Mouse (Mus musculus) frontal cortex, postnatal 14 days (tissue): ENCODE results near the gene Vav2.

ENCODE experiments used
- DNase-seq, 2 experiments: peaks; one replicate each; pipeline ENCODE4 v3.0.0; 2022; ENCODE audit warnings: low spot score in 2 of 2

Gene Vav2

GRCm38 (mm10) chr2:27280920-27281611, 145.8 kb downstream of the Vav2 start:
- DNase-seq = peak; percentile 50 to 65

GRCm38 (mm10) chr2:27278859-27279258, 148.0 kb downstream of the Vav2 start:
- DNase-seq = no peak

GRCm38 (mm10) chr2:27268325-27268724, 158.5 kb downstream of the Vav2 start:
- DNase-seq = no peak

GRCm38 (mm10) chr2:27265819-27266218, 161.0 kb downstream of the Vav2 start:
- no peak for DNase-seq

- no peak for DNase-seq
Measured at GRCm38 (mm10) chr2:27262984-27263383, 163.8 kb downstream of the Vav2 start.

- no peak for DNase-seq
Measured at GRCm38 (mm10) chr2:27251434-27251833, 175.4 kb downstream of the Vav2 start.

- no peak for DNase-seq
Measured at GRCm38 (mm10) chr2:27248211-27248610, 178.6 kb downstream of the Vav2 start, which contains the start of gene Sardh. Sardh (minus strand) TSS chr2:27248337.

- no peak for DNase-seq
Measured at GRCm38 (mm10) chr2:27247487-27247863, 179.4 kb downstream of the Vav2 start.

- DNase-seq = peak; percentile 59 to 68
Measured at GRCm38 (mm10) chr2:27246712-27247486, 179.9 kb downstream of the Vav2 start.

- no peak for DNase-seq
Measured at GRCm38 (mm10) chr2:27245947-27246346, 180.9 kb downstream of the Vav2 start.

- DNase-seq = no peak
Measured at GRCm38 (mm10) chr2:27237342-27237741, 189.5 kb downstream of the Vav2 start.

- peak; percentile 53 to 76 for DNase-seq
Measured at GRCm38 (mm10) chr2:27235729-27236128, 191.1 kb downstream of the Vav2 start.

GRCm38 (mm10) chr2:27232376-27232775, 194.5 kb downstream of the Vav2 start:
- no peak for DNase-seq

GRCm38 (mm10) chr2:27229481-27230105, 197.2 kb downstream of the Vav2 start:
- no peak for DNase-seq

- DNase-seq = no peak
Measured at GRCm38 (mm10) chr2:27228809-27229480, 197.9 kb downstream of the Vav2 start.

- DNase-seq = no peak
Measured at GRCm38 (mm10) chr2:27226572-27226971, 200.3 kb downstream of the Vav2 start.

GRCm38 (mm10) chr2:27223012-27223421, 203.8 kb downstream of the Vav2 start:
- peak in 1 of 2 experiments; percentile 46 for DNase-seq

- no peak for DNase-seq
Measured at GRCm38 (mm10) chr2:27218569-27218968, 208.3 kb downstream of the Vav2 start.

GRCm38 (mm10) chr2:27218121-27218544, 208.7 kb downstream of the Vav2 start:
- DNase-seq = no peak

- no peak for DNase-seq
Measured at GRCm38 (mm10) chr2:27215537-27215936, 211.3 kb downstream of the Vav2 start.
